Mouse (Mus musculus) brown adipose tissue, adult 24 weeks (tissue): ENCODE results near the gene D1Ertd622e. TPM values are rescaled to one million over a fixed set of nuclear protein-coding genes. Genes with fewer than 3 reads are reported as not detected.
"Not testable (repeated sequence)": the region's sequence is repeated elsewhere in the genome, so short reads cannot be mapped to it uniquely, and the experiment has no call there.

ENCODE experiments used
- H3K27ac ChIP-seq: fragments of 200-500 bp; replicated peaks from 2 replicates; pipeline ENCODE4 v1.5.1; 2012; ENCODE audit warnings: low read depth, mild to moderate bottlenecking, low read length
- H3K4me1 ChIP-seq: fragments of 200-500 bp; 2 replicates; pipeline ENCODE4 v1.6.1; 2012; ENCODE audit warnings: low read length, mixed read lengths; ENCODE audit not compliant: control insufficient read depth, insufficient read depth, insufficient read length
- H3K4me3 ChIP-seq: fragments of 200-500 bp; 2 replicates; pipeline ENCODE4 v1.5.1; 2012; ENCODE audit warnings: low read depth, mild to moderate bottlenecking, low read length, moderate library complexity; ENCODE audit not compliant: insufficient read depth
- polyA plus RNA-seq: library from polyadenylated mRNA; stranded (reverse); fragments of >200 nt; gene quantifications from 2 replicates; pipeline ENCODE4 v1.2.4, GENCODE M21; 2012; ENCODE audit not compliant: missing spikeins, insufficient read depth, insufficient read length

The D1Ertd622e gene
- polyA plus RNA-seq, 1 experiment = 4.9 TPM

DNA sequence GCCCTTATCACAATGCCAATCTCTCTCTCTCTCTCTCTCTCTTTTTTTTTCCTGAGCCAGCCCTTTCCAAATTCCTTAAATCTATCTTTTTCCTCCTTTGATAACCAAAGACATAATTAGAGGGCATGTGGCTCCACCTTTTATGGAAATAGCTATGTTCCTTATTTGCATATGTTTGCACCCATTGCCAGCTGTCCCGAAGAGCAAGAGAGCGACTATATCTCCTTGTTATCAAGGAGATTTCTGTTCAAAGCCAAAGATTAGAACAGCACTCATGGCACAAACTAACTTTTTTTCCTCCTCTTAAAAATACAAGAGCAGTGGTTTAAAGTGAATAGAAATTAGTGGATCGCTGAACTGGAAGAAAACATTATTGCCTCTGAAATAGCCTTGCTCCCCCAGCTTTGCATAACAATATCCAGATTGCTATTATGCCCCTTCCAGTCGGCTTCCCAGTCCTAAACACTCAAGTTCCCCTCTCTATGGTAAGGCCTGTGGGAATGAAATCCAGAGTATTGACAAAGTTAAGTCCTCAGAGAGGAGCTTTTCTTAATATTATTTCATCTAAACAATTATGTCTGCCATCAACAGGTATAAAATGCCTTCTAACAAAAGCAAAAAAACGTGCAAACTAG is 39.2 kb downstream of the D1Ertd622e start:
- H3K4me3 ChIP-seq = no peak overlapping the region
- no peak overlapping the region for H3K27ac ChIP-seq
- H3K4me1 ChIP-seq = no peaks in the 10 kb centered on the region

DNA sequence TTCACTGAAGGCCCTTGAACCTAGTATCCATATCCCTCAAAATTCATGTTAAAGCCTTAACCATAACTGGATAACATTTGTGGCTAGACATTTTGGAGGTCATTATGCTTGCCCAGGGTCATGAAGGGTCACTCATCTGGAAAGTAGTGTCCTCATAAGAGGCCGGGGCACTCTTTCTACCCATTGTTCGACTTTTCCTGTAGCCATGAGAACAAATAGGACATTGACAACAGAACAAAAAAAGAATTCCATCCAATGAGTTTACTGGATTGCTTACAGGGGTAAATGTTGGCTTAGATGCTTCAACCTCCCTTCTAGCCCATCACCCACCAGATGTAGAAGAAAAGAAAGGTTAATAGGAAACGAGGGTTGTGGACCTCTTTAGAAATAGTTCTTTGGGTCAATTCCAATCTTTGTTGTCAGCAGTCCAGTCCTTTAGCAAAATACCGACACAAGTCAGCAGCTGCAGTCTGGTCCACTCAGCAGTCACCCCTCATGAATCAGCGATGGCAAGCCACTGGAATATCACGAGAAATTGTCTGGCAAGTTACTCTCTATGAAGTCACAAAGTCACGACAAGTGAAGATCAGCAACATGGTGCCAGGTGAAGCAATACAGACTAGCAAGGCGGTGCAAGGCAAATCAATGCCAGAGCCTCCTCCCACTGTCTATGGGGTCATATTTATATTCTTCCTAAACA is 42.1 kb downstream of the D1Ertd622e start:
- no peak overlapping the region for H3K4me3 ChIP-seq
- no peaks in the 10 kb centered on the region for H3K4me1 ChIP-seq
- no peak overlapping the region for H3K27ac ChIP-seq

DNA sequence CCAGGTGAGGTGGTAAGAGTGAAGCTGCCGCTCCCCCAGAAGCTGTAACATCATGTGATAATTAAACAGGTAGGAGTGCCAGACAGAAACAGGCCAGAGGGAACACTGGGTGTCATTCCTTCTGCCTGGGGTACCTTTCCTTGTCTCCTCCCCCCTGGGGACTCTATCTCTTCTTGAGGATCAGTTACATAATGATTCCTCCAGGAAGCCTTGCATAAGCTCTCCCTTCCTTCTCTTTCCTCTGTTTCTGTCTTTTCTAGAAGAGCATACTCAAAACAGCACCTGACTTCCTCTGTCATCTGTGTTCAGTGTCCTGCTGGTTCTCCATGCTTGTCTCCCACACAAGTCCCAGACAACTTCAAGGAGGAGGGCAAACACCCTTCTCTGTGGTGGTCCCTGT is 46.3 kb downstream of the D1Ertd622e start:
- H3K27ac ChIP-seq = no peak overlapping the region
- H3K4me3 ChIP-seq = no peak overlapping the region
- H3K4me1 ChIP-seq = no peaks in the 10 kb centered on the region

DNA sequence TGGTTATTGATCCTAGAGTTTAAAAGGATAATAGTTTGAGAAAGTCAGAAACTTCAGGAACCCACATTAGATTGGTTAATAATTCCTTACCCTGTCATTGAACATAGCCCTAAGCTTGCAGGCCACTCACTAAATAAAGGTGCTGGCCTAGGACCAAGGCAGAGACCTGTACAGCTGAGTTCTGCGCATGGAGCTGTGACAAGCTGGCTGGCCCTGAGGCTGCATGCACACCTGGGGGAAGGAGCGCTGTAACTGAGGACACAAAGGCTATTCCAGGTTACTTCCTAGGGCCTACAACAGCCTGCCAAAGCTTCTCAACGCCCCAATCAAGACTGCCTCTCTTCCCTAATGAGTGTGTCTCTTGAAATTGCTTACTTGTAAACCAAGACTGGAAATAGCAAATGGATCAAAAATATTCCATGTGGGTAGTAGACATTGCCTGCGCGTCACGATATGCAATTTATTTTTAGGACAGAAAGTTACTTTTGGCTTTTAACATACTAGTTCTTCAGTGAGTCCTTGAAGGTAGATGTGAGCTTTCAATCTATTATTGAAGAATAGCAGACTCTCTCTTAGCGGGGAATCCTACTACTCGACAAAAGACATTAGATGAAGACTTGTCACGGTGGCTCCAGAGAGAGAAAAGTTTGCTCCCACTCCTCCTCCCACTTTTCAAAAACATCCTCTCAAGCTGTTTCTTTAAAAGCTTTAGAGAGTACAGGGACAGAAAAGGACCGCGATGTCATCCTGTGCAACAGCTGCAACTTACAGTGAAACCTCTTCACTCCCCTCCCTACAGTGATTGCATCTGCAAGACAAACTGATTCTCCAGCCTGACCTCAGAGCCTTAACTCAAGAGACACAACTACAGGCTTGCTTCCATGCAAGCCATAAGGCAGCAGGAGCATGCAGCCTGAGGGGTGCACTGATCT is 47.1 kb downstream of the D1Ertd622e start:
- Histone ChIP-seq H3K27ac (no peak overlapping the region), H3K4me1 (no peaks in the 10 kb centered on the region)

DNA sequence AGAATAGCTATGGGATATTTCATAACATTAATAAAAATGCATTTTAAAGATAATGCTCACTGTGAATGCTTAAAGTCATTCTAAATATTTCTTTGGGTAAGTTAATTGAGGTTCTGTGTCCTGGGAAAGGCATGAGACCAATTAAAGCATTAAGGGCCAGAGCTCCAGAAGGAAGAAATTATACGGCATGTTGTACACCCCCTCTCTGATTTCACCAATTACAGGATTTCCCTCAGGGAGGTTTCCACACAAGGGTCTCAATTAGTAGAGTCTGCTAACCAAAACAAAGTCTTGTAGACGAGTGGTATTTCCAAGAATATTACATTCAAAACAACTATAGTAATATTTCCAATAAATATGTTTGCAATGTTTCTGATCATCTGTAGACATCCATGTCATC is 50.1 kb downstream of the D1Ertd622e start:
- Histone ChIP-seq H3K4me1 (no peaks in the 10 kb centered on the region), H3K4me3 (no peak overlapping the region), H3K27ac (no peak overlapping the region)

More for the DNA sequence above, 47.1 kb downstream of the D1Ertd622e start:
- no peak overlapping the region for H3K4me3 ChIP-seq

DNA sequence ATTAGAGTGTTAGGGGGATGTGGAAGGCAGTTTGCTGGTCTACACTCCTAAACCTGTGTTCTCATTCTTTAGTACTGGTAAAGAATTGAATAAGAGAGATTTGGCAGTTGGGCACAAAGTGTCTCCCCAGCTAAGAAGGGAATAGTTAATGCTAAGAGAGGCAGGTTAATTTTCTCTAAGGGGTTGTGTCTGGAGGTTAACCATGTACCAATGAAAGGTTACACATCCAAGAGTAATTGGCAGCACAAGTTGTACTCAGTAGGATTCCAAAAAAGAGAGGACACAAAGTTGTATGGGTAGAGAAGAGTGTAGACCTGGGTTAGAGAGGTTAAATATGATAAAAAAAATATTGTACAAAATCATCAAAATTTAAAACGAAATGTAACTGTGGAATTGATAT is 58.5 kb downstream of the D1Ertd622e start:
- Histone ChIP-seq H3K4me1 (no peaks in the 10 kb centered on the region), H3K27ac (no peak overlapping the region), H3K4me3 (no peak overlapping the region)

DNA sequence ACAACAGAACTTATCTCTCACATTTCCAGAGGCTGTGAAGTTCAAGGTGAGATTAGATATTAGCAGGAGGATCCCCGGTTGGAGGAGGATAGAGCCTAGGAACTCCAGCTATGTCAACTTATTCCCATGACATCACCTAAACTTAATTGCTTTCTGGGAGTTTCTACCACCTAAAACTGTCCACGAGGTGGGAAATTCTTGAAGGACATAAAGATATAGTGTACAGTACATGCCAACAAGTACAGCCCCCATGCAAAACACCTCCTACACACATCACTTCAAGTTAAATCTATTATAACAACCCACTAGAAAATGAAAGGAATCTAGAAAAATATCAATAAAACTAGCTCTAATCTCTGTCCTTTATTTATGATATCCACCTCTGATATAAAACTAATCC is 61.5 kb downstream of the D1Ertd622e start:
- Histone ChIP-seq H3K4me1 (no peaks in the 10 kb centered on the region), H3K4me3 (no peak overlapping the region), H3K27ac (no peak overlapping the region)

DNA sequence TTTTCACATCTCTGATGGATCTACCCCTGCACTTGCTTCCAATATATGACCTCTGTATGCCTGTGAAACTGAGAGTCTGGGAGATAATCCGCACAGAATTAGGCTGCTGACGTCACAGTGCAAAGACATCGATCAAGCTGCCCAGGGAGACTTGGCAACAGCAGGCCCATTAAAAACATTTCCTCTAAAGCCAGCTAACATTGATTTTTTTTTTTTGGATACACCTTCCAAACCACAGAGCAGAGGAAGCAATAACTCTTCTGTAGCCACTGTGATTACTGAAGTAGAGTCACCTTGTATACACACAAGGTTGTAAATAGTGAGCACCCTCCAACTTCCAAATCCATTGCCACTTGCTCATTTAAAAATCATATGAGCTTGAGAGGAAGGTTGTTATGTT is 62.8 kb downstream of the D1Ertd622e start:
- Histone ChIP-seq H3K4me3 (no peak overlapping the region), H3K27ac (no peak overlapping the region), H3K4me1 (no peaks in the 10 kb centered on the region)

DNA sequence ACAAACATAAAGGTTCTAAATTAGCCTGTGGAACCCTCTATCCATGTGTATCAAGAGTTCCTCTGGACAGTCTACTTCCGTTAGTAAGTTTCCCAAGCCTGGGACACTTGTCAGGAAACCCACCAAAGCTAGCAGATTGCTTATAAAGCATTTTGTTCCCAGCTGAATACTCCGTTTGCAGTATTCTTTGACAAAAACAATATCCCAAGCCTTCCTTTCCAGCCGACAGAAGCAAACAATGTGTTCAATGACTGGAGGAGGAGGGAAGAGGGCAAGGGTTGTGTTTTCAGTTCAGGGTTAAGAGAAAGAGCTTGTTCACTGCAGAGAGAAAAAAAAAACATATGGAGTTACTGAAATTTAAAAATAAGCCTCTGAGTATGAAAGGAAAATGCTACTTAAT is 73.3 kb downstream of the D1Ertd622e start:
- Histone ChIP-seq H3K27ac (no peak overlapping the region), H3K4me1 (no peaks in the 10 kb centered on the region), H3K4me3 (no peak overlapping the region)

DNA sequence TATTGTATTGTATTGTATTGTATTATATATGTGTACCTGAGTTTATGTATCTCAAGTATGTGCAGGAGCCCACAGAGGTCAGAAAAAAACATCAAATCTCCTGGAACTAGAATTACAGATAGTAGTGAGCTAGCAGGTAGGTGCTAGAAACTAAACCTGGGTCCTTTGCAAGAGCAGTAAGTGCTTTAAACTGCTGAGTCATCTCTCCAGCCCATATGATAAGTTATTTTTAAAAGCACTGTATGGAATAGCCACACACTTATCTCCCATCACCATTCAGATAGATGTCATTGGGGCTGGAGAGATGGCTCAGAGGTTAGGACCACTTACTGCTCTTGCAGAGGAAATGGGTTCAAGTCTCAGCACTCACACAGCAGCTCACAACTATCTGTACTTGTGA is 76.8 kb downstream of the D1Ertd622e start:
- Histone ChIP-seq H3K4me3 (no peak overlapping the region), H3K27ac (no peak overlapping the region), H3K4me1 (no peaks in the 10 kb centered on the region)

DNA sequence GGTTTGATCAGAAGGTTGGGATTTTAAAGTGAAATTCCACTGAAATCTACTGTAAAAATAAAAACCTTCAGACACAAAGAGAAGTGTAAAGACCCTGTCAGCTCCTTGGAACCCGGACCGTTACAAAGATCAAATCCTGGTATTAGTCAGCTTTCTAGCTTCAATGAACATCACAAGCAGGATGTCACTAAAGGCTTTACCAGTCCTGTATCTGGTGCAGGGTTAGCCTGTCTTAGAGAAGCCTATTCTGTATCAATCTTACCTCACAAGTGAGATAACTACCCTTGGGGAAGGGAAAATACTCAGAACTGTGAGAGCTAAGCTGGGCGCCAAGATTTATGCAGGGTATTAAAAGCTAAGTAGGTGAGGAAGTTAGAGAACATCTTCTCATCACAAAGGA is 77.7 kb downstream of the D1Ertd622e start:
- H3K27ac ChIP-seq = no peak overlapping the region
- no peaks in the 10 kb centered on the region for H3K4me1 ChIP-seq
- no peak overlapping the region for H3K4me3 ChIP-seq

DNA sequence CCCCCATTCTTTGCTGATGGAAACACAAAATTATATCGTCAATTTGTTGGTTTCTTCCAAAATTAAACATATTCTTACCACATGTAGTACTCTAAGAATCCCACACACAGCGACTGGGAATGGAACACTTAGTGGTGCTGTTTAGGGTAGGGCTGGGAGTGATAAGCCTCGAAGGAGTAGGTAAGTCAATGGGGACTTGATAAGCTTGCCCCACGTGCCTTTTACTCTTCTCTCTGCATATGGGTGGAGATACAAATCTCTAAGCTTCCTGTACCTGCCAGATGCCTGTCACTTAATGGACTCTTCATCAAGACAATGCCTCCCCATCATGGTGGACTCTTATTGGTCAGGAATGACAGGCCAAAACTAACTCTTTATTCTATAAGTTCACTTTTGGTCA is 78.8 kb downstream of the D1Ertd622e start:
- Histone ChIP-seq H3K27ac (no peak overlapping the region), H3K4me3 (no peak overlapping the region), H3K4me1 (no peaks in the 10 kb centered on the region)

DNA sequence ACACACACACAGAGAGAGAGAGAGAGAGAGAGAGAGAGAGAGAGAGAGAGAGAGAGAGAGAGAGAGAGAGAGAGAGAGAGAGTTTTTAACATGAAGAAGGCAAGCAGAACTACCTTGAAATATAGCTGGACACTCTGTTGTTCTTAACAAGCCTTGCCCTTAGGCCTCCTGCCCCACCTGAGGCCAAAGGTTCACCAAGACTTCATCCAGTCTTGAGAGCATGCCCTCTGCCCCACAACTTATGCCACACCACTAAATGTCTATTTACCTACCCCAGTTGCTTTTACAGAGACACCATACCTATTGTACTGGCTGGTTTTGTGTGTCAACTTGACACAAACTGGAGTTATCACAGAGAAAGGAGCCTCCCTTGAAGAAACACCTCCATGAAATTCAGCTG is 81.2 kb downstream of the D1Ertd622e start:
- not testable (repeated sequence) for H3K27ac ChIP-seq, H3K4me1 ChIP-seq, H3K4me3 ChIP-seq

DNA sequence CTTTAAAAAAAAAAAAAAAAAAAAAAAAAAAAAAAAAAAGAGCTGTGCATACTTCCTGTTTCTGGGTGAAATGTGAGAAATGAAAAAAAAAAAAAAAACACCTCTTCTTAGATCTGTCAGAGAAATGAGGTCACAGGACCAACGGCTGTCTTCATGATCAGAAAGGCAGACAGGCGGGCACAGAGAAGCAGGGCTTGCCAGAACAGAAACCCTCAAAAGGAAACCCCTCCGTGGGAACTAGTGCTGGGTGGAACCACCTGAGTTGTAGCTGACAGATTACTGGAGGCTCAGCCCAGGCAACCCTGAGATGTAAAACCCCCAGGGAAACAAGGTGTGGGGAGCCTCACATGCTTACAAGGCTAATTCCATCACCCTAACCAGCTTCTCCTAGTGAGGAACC is 81.6 kb downstream of the D1Ertd622e start:
- Histone ChIP-seq H3K4me1 (no peaks in the 10 kb centered on the region), H3K27ac (no peak overlapping the region), H3K4me3 (no peak overlapping the region)

DNA sequence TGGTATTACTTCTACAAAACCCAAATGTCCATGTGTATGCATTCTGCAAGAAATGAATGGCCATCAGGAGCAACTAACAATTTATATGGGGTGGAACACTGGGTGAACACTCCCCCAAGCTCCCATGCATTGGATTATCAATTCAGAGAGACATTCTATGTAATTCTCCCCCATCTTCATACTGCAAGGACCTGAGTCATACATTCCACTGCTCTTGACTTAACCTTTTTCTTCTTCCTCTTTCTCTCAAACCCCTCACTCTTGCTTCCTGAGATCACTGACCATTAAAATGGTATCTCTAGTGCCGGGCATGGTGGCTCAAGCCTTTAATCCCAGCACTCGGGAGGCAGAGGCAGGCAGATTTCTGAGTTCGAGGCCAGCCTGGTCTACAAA is 83.9 kb downstream of the D1Ertd622e start:
- Histone ChIP-seq H3K4me1 (no peaks in the 10 kb centered on the region), H3K4me3 (no peak overlapping the region), H3K27ac (no peak overlapping the region)
